Mouse (Mus musculus) urinary bladder, postnatal 4 days (tissue): Measurements from ENCODE around the gene Nphs1.
A peak's percentile ranks its signal among the peaks of the same experiment; 100 is the strongest.
"Not testable (repeated sequence)": the region's sequence is repeated elsewhere in the genome, so short reads cannot be mapped to it uniquely, and the experiment has no call there.

Experiments
- DNase-seq, 2 experiments: peaks; one replicate each; pipeline ENCODE4 v3.0.0; 2021 to 2022; ENCODE audit warnings: low spot score in 2 of 2

Nphs1 gene

DNA sequence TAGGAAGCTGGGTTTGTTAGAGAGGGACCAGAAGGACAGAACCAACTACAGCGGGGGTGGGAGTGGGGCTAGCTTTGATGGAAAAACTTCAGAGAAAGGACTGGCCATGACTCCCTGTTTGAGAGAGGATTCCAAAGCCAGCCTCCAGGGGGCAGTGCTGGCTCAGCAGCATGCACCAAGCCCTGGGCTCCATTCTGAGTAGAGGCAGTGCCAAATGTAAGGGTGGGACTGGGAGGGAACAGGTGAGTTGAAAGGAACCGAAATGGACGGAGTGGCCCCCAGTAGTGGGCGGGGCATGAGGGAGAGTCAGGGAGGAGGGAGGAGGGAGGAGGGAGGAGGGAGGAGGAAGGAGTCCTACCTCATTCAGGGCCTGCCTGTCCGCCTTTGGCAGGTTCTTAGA is 17.4 kb upstream of the Nphs1 start:
- no peak for DNase-seq

DNA sequence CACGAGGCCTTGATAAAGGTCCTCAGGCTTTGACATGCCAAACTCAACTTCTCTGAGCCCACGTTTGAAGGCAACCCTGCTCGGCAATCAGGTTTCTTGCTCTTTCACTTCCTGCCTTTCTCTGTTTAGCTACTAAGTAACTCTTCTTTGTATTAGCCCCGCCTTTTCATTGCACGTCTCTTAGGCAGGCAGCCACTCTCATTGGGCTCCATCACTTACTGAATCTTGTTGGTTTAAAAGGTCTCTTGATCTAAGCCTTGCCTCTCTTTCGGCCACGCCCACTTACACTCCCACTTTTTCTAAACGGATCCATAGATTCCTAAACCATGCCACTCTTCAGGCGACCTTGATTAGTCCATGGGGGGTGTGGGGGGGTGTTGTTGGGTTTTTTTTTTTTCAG is 14.4 kb upstream of the Nphs1 start:
- no peak for DNase-seq

DNA sequence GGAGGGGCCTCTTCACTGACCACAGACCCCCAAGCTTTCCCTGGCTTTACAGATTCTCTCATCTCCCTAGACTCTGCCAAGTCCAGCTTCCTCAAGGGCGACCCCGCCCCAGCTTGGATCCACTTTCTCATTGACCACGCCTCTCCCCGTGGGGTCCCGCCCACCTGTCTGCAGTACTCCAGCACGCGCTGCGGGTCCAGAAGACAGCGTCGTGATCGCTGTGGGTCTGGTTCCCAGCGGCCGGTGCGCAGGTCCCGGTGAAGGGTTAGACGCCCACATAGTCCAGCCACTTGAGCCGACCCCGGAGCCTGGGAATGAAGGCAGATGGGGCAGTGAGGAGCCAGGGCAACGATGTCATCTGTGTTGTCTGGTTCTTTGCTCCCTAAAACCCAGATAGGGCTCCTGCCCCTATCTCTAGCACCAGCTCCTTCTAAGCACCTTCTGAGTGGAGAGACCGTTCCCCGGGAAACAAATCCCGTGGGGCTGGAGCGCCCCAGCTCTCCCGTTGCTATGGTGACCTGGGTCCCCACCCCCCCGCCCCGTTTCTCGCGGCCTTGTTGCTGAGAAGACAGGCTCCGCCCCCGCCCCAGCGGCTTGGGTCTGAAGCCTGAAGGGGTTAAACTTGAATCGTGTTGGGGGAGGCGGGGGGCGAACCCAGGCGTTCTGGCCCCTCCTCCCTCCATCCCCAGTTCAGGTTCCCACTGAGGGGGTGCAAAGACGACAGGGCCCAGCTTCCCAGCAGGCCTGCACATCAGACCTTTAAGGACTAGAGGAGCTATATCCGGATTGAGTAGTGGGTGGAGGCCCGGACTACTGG is 13.8 kb upstream of the Nphs1 start:
- peak in 1 of 2 experiments; percentile 38 for DNase-seq

DNA sequence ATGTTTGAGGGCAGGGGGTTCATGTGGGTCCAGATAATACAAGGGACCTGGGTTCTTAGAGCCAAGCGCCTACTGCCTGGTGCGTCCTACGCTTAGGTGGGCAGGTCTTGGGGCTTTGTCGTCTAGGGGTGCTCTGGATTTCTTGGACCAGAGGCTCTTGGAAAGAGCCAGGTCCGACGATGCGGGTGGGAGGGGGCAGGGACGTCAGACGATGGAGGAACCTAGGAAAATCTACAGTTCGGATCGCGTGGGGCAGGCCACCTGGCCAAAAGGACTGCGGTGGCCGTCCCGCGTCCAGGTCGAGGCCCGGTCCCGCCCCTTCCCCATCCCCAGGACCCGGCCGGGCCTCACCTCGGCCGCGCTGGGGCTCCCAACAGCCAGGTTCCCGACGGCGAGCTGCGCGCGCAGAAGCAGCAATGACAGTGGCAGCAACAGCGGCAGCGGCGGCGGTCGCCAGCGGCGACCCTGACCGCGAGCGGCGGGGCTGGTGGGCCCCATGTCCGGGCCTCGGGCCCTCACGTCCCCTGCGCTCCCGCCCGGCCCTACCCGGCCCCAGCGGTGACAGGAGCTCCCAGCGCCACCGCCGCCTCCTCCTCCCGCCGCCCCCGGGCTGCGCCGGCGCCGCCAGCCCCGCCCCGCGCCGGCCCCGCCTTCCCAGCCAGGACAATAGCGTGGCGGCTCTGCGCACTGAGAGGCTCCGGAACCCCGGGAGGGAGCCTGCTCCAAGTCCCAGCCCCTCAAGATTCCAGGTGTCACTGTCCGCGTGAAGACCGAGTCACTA is 13.0 kb upstream of the Nphs1 start, which contains the start of gene Aplp1:
Gene Aplp1, minus strand, starts transcription at position 565 of the 781 bp plus-strand sequence.
- DNase-seq, result no peak

DNA sequence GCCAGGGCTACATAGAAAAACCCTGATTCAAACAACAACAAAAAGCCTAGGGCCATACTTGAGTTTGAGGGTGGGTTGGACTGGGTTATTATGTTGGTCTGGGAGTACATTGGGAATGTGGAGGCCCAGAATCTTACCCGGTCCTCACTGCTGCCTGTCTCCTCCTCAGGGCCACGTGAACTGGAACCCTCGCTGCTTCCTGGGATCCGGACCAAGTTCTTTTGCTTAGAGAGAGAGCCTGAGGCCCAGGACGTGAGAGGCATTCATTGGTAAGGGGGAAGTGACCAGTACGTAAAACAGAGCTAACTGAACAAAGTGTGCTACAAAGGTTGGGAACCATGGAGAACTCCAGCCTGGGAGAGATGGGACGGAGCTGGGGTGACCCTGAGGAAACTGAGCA is 7.9 kb upstream of the Nphs1 start:
- no peak for DNase-seq

DNA sequence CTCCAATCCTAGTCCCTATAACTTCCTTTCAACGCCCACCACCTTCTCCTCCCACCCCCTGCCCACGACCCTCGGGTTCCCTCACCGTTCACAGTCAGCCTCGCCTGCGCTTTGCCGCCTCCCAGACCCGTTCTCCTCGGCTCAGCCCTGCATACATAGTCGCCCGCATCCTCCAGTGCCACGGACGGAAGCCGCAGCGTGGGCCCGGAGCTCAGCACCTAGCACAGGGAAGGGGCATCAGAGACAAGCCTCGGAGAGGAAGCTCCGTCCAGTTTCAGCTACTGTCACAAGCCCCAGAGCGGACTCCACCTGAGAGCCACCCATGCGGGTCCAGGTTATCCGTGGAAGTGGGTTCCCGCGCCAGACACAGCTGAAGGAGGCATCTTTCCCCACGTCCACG is 4.8 kb upstream of the Nphs1 start:
- DNase-seq, result no peak

DNA sequence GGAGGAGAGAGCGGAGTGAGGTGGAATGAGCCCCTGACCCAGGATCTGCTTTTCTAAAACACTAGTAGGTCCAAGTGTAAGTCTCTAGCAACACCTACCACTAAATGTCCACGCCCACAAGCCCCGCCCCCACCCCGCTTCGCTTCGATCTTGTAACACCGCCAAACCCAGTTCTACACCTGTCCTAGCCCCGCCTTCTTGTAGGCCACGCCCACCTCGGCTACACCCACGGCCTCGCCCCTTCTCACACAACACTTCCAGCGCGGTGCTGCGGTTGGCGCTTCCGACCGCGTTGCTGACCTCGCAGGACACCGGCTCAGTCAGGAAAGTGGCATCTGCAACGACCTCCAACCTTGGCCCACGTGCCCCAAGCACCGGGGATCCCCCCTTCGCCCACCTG is 4.3 kb upstream of the Nphs1 start:
- DNase-seq, result no peak

DNA sequence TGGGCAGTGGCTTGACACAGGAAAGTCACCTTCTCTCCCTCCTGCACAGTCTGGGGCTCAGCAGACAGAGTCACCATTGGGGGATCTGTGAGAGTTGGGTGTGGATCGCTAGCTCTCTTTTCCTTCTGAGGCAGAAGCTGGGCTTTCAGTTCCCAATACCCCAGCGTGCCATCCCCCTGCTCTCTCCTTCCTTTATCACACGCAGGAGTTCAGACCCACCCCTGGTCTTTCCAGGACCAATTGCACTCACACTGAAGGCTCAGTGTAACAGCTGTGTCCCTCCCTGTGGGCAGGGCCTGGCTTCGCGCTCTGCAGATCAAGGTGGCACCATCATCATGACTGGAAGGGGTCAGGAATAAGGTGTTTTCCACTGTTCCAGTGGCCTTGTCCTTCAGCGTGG is 3.9 kb upstream of the Nphs1 start:
- no peak for DNase-seq

DNA sequence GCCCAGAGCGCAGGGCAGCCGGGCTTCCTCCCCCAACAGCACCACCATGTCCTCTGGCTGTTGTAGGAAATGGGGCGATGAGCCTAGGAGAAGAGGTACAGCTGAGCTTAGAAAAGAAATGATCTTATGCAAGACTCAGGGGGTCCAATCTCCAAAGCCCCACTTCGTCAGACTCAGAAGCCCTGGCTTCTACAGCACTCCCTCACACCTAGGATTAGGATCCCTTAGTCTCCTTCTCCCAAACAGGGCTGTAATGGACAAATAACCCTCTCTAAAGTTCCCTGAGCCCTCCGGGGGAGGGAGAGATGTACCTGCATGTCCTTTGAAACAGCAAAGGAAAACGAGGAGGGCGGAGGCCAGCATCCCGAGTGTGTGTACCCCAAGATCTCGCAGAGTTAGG is 1.6 kb upstream of the Nphs1 start:
- peak in 1 of 2 experiments; percentile 39 for DNase-seq

DNA sequence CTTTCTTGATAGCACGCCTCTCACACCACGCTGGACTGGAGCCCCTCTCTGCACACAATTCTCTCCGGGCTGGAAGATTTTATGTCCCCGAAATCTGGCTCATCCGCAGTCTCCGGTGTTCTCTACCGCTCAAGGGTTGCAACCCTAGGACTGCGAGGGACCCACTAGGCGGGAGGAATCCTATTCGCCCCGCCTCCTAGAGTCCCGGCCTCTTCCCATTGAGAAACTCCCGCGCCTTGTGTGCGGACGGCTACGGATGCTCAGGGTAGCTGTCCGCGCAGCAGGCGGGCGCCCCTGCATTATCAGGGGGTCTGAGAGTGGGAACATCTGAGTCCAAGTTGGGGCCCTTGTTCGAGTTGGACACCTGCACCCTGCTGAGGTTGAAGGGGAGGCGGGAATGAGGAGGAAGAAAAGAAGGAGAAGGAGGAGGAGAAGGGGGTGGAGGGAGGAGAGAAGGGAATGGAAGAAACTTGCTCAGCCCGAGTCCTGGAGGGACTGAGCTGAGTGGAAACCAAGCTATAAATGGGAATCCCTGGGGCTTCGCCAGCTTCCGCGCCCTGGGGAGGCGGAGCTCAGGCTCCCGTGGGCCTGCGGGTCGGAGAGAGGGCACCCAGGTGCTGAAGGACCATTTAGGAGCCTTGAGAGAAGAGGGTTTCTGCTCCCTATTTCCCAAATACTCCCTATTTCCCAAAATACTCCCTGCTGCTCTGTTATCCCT is 1.0 kb upstream of the Nphs1 start:
- DNase-seq, result peak in 1 of 2 experiments; percentile 46

DNA sequence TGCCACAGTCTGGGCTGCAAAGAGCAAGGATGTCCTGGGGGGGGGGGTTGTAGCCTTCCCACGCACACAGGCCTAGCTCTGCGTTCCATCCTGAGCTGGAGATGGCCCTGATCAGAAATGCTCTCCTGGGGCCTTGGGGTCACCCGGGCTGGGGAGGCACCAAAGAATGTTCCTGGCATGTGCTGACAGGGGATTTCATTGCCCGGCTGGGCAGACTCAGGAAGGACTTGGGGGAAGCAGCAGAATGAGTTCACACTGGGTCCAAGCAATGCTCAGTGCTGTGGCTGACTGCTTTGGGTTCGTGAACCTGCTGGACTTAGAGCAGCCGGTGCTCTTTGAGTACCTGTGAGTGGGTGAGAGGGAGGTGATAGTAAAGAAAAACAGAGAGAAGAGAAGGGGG is 1.4 kb downstream of the Nphs1 start:
- DNase-seq, result no peak

DNA sequence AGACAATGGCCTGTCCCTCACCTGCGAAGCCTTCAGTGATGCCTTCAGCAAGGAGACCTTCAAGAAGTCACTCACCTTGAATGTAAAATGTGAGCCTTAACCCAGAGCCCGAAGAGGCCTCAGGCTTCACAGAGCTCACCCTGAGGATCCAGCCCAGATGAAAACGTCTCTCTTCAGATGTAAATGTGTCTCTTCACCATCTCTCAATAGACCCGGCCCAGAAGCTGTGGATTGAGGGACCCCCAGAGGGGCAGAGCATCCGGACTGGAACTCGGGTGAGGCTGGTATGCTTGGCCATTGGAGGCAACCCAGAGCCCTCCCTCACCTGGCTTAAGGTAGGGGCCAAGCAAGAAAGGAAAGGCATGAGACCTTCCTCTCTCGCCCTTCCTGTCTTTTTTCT is 5.5 kb downstream of the Nphs1 start:
- DNase-seq, result no peak

DNA sequence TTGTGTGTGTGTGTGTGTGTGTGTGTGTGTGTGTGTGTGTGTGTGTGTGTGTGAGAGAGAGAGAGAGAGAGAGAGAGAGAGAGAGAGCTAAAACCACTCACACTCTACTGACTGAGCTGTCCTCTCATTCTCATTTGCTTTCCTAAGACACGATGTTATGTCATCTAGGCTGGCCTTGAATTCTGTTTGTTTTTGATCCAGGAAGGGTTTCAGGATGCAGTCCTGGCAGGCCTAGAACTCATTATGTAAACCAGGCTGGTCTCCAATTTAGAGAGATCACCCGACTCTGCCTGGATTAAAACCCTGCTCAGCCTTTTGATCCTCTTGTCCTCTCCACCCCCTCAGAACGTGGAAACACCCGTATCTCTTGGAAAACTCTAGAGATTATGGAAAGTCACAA is 5.9 kb downstream of the Nphs1 start:
- DNase-seq, result no peak

DNA sequence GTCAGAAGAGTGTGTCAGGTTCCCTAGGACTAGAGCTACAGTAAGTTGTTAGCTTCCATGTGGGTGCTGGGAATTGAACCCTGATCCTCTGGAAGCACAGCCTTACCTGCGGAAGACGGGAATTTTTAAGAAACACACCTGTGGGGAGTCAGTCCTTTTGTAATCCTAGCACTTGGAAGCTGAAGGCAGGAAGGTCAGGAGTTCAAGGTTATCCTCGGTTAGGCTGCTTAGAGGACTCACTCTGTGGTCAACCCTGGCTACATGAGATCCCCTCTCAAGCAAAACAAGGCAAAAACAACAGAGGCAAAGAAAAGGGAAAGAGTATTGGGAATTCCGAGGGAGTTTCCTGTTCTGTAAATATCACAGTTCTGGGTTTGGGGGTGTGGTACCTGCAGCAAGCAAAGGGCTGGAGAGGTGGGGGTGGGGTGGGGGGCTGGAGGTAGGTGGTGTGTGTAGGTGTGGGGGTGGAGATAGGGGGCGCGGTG is 6.7 kb downstream of the Nphs1 start:
- no peak for DNase-seq

DNA sequence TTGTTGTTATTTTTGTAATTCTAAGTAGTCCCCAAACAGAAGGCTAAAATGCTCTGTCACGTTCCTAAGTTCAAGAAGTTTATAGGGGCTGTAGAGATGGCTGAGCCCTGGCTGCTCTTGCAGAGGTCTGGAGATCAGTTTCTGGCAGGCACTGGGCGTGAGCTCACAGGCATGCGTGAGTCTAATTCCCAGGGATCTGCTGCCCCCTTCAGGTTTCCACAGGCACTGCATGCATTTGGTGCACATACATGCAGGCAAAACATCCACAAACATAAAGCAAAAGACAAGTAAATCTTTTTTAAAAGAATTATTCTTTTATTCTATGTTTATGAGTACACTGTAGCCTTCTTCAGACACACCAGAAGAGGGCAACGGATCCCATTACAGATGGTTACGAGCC is 14.3 kb downstream of the Nphs1 start:
- no peak for DNase-seq

DNA sequence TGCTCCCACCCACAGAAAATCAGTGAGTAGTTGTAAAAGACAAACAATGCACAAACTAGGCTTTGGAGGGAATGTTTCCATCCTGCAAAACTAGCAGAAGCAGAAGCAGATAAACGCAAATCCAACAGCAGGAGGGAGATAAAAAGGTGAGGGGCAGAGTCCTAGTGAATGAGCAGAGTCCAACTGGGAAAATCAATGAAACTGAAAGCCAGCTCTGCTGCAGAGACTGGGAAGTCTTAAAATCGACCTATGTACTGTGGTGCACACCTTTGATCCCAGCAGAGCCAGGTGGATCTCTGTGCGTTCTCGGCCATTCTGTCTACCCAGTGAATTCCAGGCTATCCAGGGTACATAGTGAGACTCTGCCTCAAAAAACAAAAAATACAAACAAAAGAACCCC is 16.9 kb downstream of the Nphs1 start:
- no peak for DNase-seq

DNA sequence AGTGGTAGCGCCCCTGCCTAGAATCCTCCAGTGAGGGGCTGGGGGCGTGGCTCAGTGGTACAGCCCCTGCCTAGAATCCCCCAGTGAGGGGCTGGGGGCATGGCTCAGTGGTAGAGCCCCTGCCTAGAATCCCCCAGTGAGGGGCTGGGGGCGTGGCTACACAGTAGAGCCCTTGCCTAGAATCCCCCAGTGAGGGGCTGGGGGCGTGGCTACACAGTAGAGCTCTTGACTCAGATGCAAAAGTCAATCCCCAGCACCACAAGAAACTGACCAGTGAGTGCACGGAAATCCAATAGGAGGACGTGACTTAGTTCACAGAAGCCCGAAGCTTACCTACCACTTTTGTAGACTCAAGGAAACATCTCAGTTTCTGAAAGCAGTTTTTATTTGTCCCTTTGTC is 18.0 kb downstream of the Nphs1 start:
- DNase-seq, result not testable (repeated sequence)

DNA sequence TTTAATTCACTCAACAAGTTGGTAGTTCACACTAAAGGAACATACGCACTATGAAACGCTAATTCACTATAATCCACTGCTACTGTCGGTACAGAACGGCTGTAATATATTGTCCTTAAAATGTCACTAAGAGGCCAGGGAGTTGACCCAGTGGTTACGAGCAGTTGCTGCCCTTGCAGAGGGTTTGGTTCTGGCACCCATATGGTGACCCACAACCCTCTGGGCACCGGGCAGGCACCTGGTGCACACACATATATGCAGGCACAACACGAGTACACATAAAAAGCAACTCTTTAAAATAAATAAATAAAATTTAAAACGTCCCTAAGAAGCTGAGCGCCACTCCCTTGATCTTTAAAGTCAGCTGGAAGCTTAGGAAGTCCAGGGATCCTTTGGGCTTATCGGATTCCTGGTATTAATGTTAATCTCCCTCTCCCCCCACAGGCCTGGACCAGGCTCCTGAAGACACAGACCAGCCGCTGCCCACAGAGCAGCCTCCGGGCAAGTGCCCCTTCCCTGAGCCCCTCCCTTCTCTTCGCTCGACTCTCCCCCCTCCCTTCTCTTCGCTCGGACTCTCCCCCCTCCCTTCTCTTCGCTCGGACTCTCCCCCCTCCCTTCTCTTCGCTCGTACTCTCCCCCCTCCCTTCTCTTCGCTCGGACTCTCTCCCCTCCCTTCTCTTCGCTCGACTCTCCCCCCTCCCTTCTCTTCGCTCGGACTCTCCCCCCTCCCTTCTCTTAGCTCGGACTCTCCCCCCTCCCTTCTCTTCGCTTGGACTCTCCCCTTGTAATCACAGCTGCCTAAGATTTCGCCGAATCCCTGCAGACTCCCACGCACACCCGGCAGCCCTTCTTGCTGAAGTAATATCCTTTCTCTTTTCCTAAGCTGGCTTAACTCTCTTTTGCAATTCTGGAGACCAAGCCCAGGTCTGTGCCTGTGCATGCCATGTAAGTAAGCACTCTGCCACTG is 19.6 kb downstream of the Nphs1 start:
- no peak for DNase-seq

DNA sequence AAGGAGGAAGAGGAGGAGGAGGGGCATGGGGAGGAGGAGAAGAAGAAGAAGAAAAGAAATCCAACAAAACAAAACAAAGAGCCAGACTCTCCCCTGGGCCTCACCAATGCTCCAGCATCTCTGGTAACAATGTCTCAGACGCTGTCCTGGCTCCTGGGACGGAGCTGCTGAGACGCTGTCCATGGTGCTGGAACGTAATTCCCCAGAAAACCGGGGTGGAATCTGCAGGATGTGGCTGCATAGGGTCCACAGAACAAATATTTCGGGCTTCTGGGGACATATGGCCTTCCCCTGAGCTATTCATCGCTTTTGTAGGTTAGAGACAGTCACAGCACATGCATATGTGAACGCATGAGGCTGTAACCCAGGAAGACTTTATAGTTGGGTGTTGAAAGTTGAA is 26.1 kb downstream of the Nphs1 start:
- no peak for DNase-seq

DNA sequence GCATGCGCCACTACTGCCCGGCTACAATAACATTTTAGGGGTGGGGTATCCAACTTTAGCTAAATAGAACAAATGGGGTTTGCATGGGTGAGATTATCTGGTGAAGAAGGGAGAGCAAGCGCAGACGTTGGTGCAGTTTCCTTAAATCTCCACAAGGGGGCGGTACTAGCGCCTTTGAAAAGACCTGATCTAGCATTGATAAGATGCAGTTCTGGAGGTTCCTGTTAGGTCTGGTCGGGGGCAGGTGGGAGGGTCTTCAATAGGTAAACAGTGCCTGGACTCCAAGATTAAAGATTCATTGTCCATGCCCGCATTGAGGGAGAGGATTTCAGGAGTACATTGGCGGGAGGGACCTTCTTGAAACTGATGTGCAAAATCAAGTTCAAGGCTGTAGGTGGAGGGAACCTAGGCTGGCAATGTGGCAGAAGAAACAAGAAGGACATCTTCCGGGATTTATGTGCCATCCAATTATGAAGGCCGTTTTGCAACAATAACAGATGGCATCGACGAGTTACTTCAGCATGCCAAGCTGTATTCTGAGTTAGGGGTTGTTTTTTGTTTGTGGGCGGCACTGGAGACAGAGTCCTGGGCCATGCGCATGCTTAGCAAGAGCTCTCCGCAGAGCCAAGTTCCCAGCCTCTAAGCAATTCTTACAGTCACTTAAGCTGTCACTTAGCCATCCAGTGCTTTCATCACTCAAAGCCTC is 32.3 kb downstream of the Nphs1 start:
- DNase-seq, result no peak

DNA sequence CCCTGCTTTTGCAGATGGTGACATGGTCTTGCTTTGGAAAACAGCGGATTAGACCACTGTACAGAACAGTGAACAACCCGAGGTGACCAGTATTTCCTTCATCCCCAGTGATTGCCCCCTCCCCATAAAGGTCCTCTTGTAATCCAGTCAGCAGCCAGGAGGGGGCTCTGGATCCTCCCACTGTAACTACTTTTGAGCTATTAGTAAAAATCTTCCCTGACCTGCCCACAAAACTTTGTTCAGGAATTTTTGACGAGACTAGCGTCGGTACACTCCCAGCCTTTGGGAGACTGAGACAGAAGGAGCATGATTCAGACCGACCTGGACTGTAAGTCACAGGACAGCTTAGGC is 32.8 kb downstream of the Nphs1 start:
- no peak for DNase-seq
